Mouse (Mus musculus) kidney, embryonic 16.5 days (tissue): Measurements from ENCODE around the gene Aplnr. TPM values are rescaled to one million over a fixed set of nuclear protein-coding genes. Genes with fewer than 3 reads are reported as not detected.

Source experiments
- ATAC-seq: fragments of 200-750 bp; cut with Nextera tagmentation; 2 replicates; pipeline ENCODE4 v1.8.0; 2017; ENCODE audit warnings: moderate TSS enrichment; ENCODE audit not compliant: low FRiP score, low TSS enrichment
- H3K27ac ChIP-seq: fragments of 300-500 bp; sonication (generic); 2 replicates; pipeline ENCODE4 v1.5.1; 2014; ENCODE audit warnings: low read length
- H3K27me3 ChIP-seq: fragments of 300-500 bp; sonication (generic); 2 replicates; pipeline ENCODE4 v1.6.1; 2014; ENCODE audit warnings: low read length, control low read depth, mixed read lengths; ENCODE audit not compliant: insufficient read depth
- H3K36me3 ChIP-seq: fragments of 300-500 bp; sonication (generic); 2 replicates; pipeline ENCODE4 v1.6.1; 2014; ENCODE audit warnings: low read length, control low read depth, mixed read lengths; ENCODE audit not compliant: insufficient read depth
- H3K4me1 ChIP-seq: fragments of 300-500 bp; sonication (generic); 2 replicates; pipeline ENCODE4 v1.6.1; 2014; ENCODE audit warnings: low read length, control low read depth, mixed read lengths; ENCODE audit not compliant: insufficient read depth
- H3K4me2 ChIP-seq: fragments of 300-500 bp; sonication (generic); replicated peaks from 2 replicates; pipeline ENCODE4 v1.6.1; 2014; ENCODE audit warnings: low read depth, low read length
- H3K4me3 ChIP-seq: fragments of 300-500 bp; sonication (generic); 2 replicates; pipeline ENCODE4 v1.5.1; 2014; ENCODE audit warnings: mild to moderate bottlenecking, low read length
- H3K9ac ChIP-seq: fragments of 300-500 bp; sonication (generic); replicated peaks from 2 replicates; pipeline ENCODE4 v1.6.1; 2014; ENCODE audit warnings: low read length
- H3K9me3 ChIP-seq: fragments of 300-500 bp; sonication (generic); 2 replicates; pipeline ENCODE4 v1.6.1; 2016; ENCODE audit warnings: low read length, control low read depth
- WGBS: fragments of 180-500 bp; shearing (Covaris S2); extraction: QIAGEN DNeasy Blood & Tissue Kit; methylation state at CpG from one replicate; pipeline ENCODE4 v1.1.7; 2014; 5-methylcytosine and 5-hydroxymethylcytosine counted together
- polyA plus RNA-seq: library from polyadenylated mRNA; unstranded; fragments of >200 nt; fragmentation: Nextera tagmentation; extraction: Ambion mirVana; gene quantifications from 2 replicates; pipeline ENCODE4 v1.2.1, GENCODE M21; 2015

Gene Aplnr
- polyA plus RNA-seq, 1 experiment from 2014 or later: 126 TPM

DNA sequence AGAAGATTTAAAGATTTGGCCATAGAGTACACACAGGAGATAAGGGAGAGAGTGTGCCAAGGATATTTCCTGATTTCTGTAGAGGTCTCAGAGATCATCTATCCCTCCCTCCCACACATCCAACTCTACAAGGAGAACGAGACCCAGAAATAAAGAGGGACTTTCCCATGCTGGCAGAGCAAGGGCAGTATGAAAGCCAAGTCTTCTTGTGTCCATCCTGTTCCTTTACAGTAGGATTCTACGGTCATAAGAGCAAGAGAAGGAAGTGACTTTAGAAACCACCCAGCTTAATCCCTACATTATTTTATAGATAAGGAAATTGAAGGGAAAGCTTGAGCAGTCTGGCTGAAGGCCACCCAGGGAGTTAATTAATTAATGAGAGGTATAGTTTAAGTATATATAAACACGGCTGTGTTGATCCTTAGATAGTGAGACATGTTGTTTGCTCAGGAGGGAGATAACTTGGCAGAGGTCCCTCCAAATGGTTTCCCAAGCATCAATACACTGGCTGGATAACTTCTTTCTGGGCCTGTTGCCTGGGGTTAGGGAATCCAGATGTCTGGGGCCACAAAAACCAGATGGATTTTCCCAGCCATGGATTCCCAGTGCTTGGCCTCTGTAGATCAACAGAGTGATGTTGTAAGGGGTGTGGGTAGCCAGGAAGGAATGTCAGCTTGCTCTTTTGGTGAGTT lies 36.2 kb downstream of the Aplnr start:
- WGBS: 30% methylated on average over 3 of the region's 3 CpGs
- peak; percentile 79 for ATAC-seq
- H3K9ac ChIP-seq: no peak overlapping the region
- peak overlapping the region; percentile 26 for H3K27ac ChIP-seq
- peaks cover 17% of the 10 kb centered on the region; the same call in 1 of the 2 replicates for H3K27me3 ChIP-seq
- H3K36me3 ChIP-seq: no peaks in the 10 kb centered on the region
- H3K9me3 ChIP-seq: no peaks in the 10 kb centered on the region
- H3K4me2 ChIP-seq: no peak overlapping the region
- no peak overlapping the region for H3K4me3 ChIP-seq
- peaks cover 13% of the 10 kb centered on the region for H3K4me1 ChIP-seq

DNA sequence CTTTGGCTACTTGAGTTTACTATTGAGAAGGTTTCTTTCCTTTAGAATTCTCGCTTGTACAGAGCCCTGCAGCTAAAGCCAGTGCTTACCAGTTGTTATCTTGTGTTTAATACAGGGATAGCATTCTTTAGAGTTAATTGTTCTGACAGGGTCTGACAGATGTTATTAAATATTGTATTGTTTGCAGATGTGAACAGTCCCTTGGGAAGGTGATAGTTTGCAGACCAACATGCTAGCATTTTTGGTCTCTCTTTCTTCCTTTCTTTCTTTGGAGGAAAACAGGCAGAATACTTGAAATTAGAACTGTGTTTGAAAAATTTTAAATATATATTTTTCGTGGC lies 36.7 kb downstream of the Aplnr start:
- H3K27ac ChIP-seq: peak overlapping the region; percentile 5; the same call in 1 of the 2 replicates
- H3K4me2 ChIP-seq: no peak overlapping the region
- no peak overlapping the region for H3K4me3 ChIP-seq
- H3K36me3 ChIP-seq: no peaks in the 10 kb centered on the region
- no peaks in the 10 kb centered on the region for H3K9me3 ChIP-seq
- H3K9ac ChIP-seq: no peak overlapping the region
- no peak for ATAC-seq
- H3K4me1 ChIP-seq: peaks cover 13% of the 10 kb centered on the region
- WGBS: 63% methylated on average over 2 of the region's 2 CpGs
- peaks cover 17% of the 10 kb centered on the region; the same call in 1 of the 2 replicates for H3K27me3 ChIP-seq

DNA sequence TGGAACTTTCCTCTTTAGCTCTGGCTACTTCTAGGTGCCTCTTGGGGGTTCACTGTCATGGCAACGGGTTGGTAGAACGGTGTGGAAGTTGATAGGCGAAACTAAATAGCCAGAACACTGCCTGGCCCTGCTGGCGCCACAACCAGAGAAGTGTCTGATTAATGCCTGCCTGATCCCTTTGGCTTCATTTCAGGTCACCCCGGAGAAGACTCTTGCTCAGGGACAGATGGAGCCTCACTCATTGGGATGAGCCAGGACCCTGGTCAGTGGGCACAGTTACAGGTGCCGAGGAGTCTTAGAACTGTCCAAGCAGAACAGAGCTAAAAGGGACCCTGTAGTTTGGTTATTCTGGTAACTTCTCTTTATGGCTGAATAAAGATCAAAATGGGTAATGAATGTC lies 37.5 kb downstream of the Aplnr start:
- Histone ChIP-seq H3K27me3 (peaks cover 10% of the 10 kb centered on the region; the same call in 1 of the 2 replicates), H3K4me2 (no peak overlapping the region), H3K27ac (no peak overlapping the region), H3K36me3 (no peaks in the 10 kb centered on the region), H3K4me3 (no peak overlapping the region), H3K9me3 (no peaks in the 10 kb centered on the region), H3K4me1 (peaks cover 13% of the 10 kb centered on the region), H3K9ac (no peak overlapping the region)
- WGBS: 61% methylated on average over 6 of the region's 6 CpGs
- ATAC-seq: no peak

DNA sequence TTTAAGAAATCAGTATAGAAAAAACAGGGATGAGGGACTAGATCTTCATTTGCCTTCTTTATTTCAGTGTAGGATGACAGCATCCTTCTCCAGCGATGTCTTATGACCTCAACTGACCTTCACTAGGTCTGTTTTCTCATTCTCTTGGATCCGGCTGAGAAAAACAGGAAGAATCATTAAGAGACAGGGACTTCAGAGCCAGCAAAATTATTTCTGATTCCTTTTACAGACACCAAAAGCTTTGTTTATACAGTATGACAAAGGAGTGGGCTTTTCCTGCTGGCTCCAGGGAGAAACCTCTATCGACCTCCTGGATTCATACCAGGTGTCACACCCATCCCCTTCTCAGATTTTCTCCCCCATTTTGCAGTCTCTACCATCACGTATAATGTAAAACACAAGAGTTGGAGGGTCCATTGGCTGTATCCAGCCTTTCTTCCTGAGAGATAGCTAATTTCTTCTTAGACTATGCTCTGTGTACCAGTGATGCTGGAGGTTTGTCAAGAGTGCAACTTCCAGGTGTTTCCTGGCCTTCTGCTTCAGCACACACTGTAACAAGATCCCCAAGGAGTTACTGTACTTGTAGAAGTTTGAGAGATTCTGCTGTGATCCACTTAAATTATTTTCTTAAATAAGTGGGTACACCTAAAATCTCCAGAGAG lies 42.2 kb downstream of the Aplnr start:
- Histone ChIP-seq H3K4me1 (no peaks in the 10 kb centered on the region), H3K4me2 (no peak overlapping the region), H3K9me3 (no peaks in the 10 kb centered on the region), H3K9ac (no peak overlapping the region), H3K4me3 (no peak overlapping the region), H3K27me3 (no peaks in the 10 kb centered on the region), H3K27ac (no peak overlapping the region; the same call in 1 of the 2 replicates), H3K36me3 (no peaks in the 10 kb centered on the region)
- WGBS: 52% methylated on average over 4 of the region's 4 CpGs
- ATAC-seq: no peak

DNA sequence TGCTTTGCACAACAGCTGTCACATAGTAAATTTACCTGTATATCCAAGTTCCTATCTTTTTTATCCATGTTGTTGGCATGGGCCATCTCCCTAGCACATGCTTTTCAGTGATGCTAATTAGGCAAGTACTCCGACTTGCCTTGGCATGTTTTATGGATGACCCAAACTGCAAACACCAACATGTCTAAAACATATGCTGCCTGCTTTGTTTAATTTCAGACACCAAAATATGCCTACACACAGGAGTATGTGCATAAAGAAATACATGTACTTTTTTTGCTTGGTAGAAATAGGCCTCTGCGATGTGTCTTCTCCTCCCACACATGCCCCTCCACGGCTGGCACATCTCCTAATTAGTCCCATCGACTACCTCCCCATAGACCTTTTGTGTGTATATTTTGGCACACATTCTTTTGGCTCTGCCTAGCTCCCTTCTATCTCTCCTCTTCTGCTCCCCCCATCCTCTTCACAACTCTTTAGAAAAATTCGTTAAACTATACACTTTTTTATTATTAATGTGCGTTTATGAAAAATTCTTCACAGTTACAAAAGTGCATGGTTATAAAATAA lies 51.6 kb downstream of the Aplnr start:
- H3K4me2 ChIP-seq: no peak overlapping the region
- H3K4me1 ChIP-seq: no peaks in the 10 kb centered on the region
- H3K27me3 ChIP-seq: peaks cover 6% of the 10 kb centered on the region; the same call in 1 of the 2 replicates
- no peak for ATAC-seq
- 78% methylated on average over 6 of the region's 6 CpGs for WGBS
- H3K9ac ChIP-seq: no peak overlapping the region
- no peaks in the 10 kb centered on the region for H3K36me3 ChIP-seq
- H3K9me3 ChIP-seq: no peaks in the 10 kb centered on the region
- H3K27ac ChIP-seq: no peak overlapping the region
- no peak overlapping the region for H3K4me3 ChIP-seq

Other genes starting within 250 kb of the Aplnr start
- 1.0 and 1.5 TPM in 2 replicates for gene Rtn4rl2, start 249.5 kb upstream of the Aplnr start, polyA plus RNA-seq
- gene Slc43a3, start 199.6 kb upstream of the Aplnr start, polyA plus RNA-seq: 57.4 and 58.0 TPM in 2 replicates
- gene Prg2, start 155.8 kb upstream of the Aplnr start, polyA plus RNA-seq: 0.36 TPM in 1 of 2 replicates, not detected in the other
- gene Prg3, start 148.0 kb upstream of the Aplnr start, polyA plus RNA-seq: not detected in 2 replicates
- gene Ssrp1, start 99.0 kb upstream of the Aplnr start, polyA plus RNA-seq: 316 and 329 TPM in 2 replicates
- gene P2rx3, start 98.8 kb upstream of the Aplnr start, polyA plus RNA-seq: 0.56 and 1.3 TPM in 2 replicates
- 34.2 and 40.6 TPM in 2 replicates for gene Tnks1bp1, start 88.2 kb upstream of the Aplnr start, polyA plus RNA-seq
- 0.68 and 0.80 TPM in 2 replicates for gene Lrrc55, start 61.0 kb downstream of the Aplnr start, polyA plus RNA-seq
- gene Olfr987, start 203.1 kb downstream of the Aplnr start, polyA plus RNA-seq: not detected in 2 replicates
- not detected in 2 replicates for gene Olfr988, start 227.0 kb downstream of the Aplnr start, polyA plus RNA-seq